In genomic region chr10:70915096-70915495, GRCm38 (mm10) we compare ENCODE assay signal across 10 mouse cellular contexts.
"Had no signal": no experiment of that assay in that cellular context is flagged by ENCODE, and none has a peak within 500 bp of the region (broad histone marks: within the 10 kb centered on the region; RNA-seq: fewer than 3 reads in every experiment).

No protein-coding gene starts in this region.

- DNase-seq: kidney, adult 9 months; kidney, postnatal 10 days; kidney, postnatal 4 days; liver; liver, embryonic 13.5 days; liver, postnatal 0 days; lung, postnatal 36 days; retina, postnatal 1 day; right cerebral cortex, postnatal 4 days; spleen, adult 18-20 months had no signal
